Mouse (Mus musculus): ENCODE data around the gene Rbbp6. TPM values are rescaled to one million over a fixed set of nuclear protein-coding genes. Genes with fewer than 3 reads are reported as not detected.

Gene Rbbp6
- polyA plus RNA-seq (2016; fragmentation: Nextera tagmentation; extraction: Ambion mirVana), result 24.9 and 25.6 TPM in 2 replicates

GRCm38 (mm10) chr7:122965386-122965785 lies at the start of gene Rbbp6:
Rbbp6 (plus strand) TSS chr7:122965686.
- H3K27me3 ChIP-seq (ENCODE audit: low read depth, poor library complexity, severe bottlenecking), result no peaks in the 10 kb centered on the region
- H3K27ac ChIP-seq (replicated peaks), result no peak within 1 kb of the TSS
- 84% methylated on average over 5 of the region's 5 CpGs for WGBS
- H3K36me3 ChIP-seq, result no peaks in the 10 kb centered on the region
- peaks cover 6% of the 10 kb centered on the region for H3K4me1 ChIP-seq
- no peak within 1 kb of the TSS for H3K4me3 ChIP-seq
- no peak for DNase-seq (ENCODE audit: low spot score)
- no peaks in the 10 kb centered on the region for H3K9me3 ChIP-seq (replicated peaks)

GRCm38 (mm10) chr7:122919728-122920582 lies 45.5 kb upstream of the Rbbp6 start:
- Histone ChIP-seq H3K36me3 (no peaks in the 10 kb centered on the region), H3K4me1 (peaks cover 4% of the 10 kb centered on the region; the same call in 1 of the 2 replicates), H3K4me3 (peak overlapping the region; percentile 30; the same call in 1 of the 2 replicates), H3K27ac (replicated peaks) (no peak overlapping the region), H3K9me3 (replicated peaks) (no peaks in the 10 kb centered on the region), H3K27me3 (ENCODE audit: low read depth, poor library complexity, severe bottlenecking) (no peaks in the 10 kb centered on the region)
- DNase-seq (ENCODE audit: low spot score), result peak; percentile 43
- 45% methylated on average over 13 of the region's 13 CpGs for WGBS

DNA sequence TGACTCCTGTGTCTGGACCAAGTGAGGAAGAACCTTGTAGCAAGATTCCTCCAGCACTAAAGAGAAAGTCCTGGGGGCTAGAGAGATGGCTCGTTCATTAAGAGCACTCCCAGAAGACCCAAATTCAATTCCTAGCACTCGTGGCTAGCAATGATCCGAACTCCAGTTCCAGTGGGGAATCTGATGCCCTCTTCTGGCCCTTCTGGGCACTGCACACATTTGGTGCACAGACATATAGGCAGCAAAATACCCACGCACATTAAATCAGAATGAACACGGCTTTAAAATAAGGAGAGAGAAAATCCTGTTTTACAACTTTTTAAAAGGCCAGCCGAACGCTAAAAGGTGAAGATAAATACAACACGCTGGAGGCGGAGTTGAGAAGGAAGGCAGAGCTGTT lies 43.9 kb upstream of the Rbbp6 start:
- Histone ChIP-seq H3K9me3 (replicated peaks) (no peaks in the 10 kb centered on the region), H3K27ac (replicated peaks) (no peak overlapping the region), H3K36me3 (no peaks in the 10 kb centered on the region), H3K4me1 (peaks cover 4% of the 10 kb centered on the region; the same call in 1 of the 2 replicates), H3K27me3 (ENCODE audit: low read depth, poor library complexity, severe bottlenecking) (no peaks in the 10 kb centered on the region), H3K4me3 (no peak overlapping the region)
- 85% methylated on average over 9 of the region's 9 CpGs for WGBS
- DNase-seq (ENCODE audit: low spot score), result no peak

GRCm38 (mm10) chr7:122924256-122924655 lies 41.2 kb upstream of the Rbbp6 start:
- DNase-seq (ENCODE audit: low spot score), result no peak
- H3K4me1 ChIP-seq, result peaks cover 4% of the 10 kb centered on the region; the same call in 1 of the 2 replicates
- WGBS, result 82% methylated on average over 3 of the region's 3 CpGs
- no peak overlapping the region for H3K27ac ChIP-seq (replicated peaks)
- H3K27me3 ChIP-seq (ENCODE audit: low read depth, poor library complexity, severe bottlenecking), result no peaks in the 10 kb centered on the region
- no peaks in the 10 kb centered on the region for H3K36me3 ChIP-seq
- H3K9me3 ChIP-seq (replicated peaks), result no peaks in the 10 kb centered on the region
- H3K4me3 ChIP-seq, result no peak overlapping the region

- DNase-seq (ENCODE audit: low spot score), result no peak
- no peaks in the 10 kb centered on the region for H3K9me3 ChIP-seq (replicated peaks)
- H3K4me1 ChIP-seq, result no peaks in the 10 kb centered on the region
- H3K27me3 ChIP-seq (ENCODE audit: low read depth, poor library complexity, severe bottlenecking), result no peaks in the 10 kb centered on the region
- H3K27ac ChIP-seq (replicated peaks), result no peak overlapping the region
- no peaks in the 10 kb centered on the region for H3K36me3 ChIP-seq
- H3K4me3 ChIP-seq, result no peak overlapping the region
- WGBS, result 64% methylated on average over 3 of the region's 3 CpGs
These were observed 35.0 kb upstream of the Rbbp6 start for GRCm38 (mm10) chr7:122930494-122930893.

DNA sequence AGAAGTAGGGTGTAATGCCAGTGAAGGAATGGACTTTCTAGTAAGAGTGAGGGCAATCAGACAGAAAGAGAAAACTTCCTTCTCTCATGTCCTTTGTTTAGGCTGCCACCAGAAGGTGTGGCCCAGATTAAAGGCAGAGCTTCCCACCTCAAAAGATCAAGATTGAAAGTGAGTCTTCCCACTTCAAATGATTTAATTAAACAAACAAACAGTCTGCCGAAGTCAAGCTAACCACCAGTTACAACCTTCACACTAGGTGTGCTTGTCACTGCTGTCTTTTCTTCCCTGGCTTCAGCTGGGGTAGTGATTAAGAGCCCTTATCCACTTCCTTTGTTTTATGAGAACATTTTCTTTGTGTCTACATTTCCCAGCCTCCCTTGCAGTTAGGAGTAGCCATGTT lies 33.3 kb upstream of the Rbbp6 start:
- Histone ChIP-seq H3K36me3 (no peaks in the 10 kb centered on the region), H3K27ac (replicated peaks) (no peak overlapping the region), H3K27me3 (ENCODE audit: low read depth, poor library complexity, severe bottlenecking) (no peaks in the 10 kb centered on the region), H3K9me3 (replicated peaks) (no peaks in the 10 kb centered on the region), H3K4me3 (no peak overlapping the region), H3K4me1 (no peaks in the 10 kb centered on the region)
- DNase-seq (ENCODE audit: low spot score), result no peak
- 51% methylated on average over 1 of the region's 1 CpGs for WGBS

DNA sequence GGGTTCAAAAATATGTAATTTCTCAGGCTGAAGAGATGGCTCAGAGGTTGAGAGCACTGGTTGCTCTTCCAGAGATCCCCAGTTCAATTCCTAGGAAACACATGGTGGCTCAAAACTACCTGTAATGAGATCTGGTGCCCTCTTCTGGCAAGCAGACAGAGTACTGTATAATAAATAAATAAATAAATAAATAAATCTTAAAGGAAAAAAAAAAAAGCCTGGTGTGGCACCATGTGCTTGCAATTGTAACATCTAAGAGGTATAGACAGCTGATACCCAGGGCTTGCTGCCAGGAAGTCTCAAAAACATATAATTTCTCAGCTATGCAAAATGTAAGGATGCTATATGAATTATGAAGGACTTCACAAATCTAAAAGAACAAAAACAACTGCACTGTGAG lies 28.9 kb upstream of the Rbbp6 start:
- H3K4me1 ChIP-seq, result peaks cover 8% of the 10 kb centered on the region
- H3K27me3 ChIP-seq (ENCODE audit: low read depth, poor library complexity, severe bottlenecking), result no peaks in the 10 kb centered on the region
- no peaks in the 10 kb centered on the region for H3K36me3 ChIP-seq
- DNase-seq (ENCODE audit: low spot score), result no peak
- no peak overlapping the region for H3K27ac ChIP-seq (replicated peaks)
- H3K4me3 ChIP-seq, result no peak overlapping the region
- no peaks in the 10 kb centered on the region for H3K9me3 ChIP-seq (replicated peaks)

GRCm38 (mm10) chr7:122938197-122938596 lies 27.3 kb upstream of the Rbbp6 start:
- WGBS, result 67% methylated on average over 1 of the region's 1 CpGs
- Histone ChIP-seq H3K4me3 (no peak overlapping the region), H3K36me3 (no peaks in the 10 kb centered on the region), H3K9me3 (replicated peaks) (no peaks in the 10 kb centered on the region), H3K27ac (replicated peaks) (no peak overlapping the region), H3K4me1 (peaks cover 8% of the 10 kb centered on the region), H3K27me3 (ENCODE audit: low read depth, poor library complexity, severe bottlenecking) (no peaks in the 10 kb centered on the region)
- no peak for DNase-seq (ENCODE audit: low spot score)

GRCm38 (mm10) chr7:122939181-122939580 lies 26.3 kb upstream of the Rbbp6 start:
- Histone ChIP-seq H3K9me3 (replicated peaks) (peaks cover 4% of the 10 kb centered on the region; the same call in 1 of the 2 replicates), H3K36me3 (no peaks in the 10 kb centered on the region), H3K27ac (replicated peaks) (no peak overlapping the region), H3K4me3 (no peak overlapping the region), H3K4me1 (peaks cover 8% of the 10 kb centered on the region), H3K27me3 (ENCODE audit: low read depth, poor library complexity, severe bottlenecking) (no peaks in the 10 kb centered on the region)
- 85% methylated on average over 3 of the region's 3 CpGs for WGBS
- no peak for DNase-seq (ENCODE audit: low spot score)

DNA sequence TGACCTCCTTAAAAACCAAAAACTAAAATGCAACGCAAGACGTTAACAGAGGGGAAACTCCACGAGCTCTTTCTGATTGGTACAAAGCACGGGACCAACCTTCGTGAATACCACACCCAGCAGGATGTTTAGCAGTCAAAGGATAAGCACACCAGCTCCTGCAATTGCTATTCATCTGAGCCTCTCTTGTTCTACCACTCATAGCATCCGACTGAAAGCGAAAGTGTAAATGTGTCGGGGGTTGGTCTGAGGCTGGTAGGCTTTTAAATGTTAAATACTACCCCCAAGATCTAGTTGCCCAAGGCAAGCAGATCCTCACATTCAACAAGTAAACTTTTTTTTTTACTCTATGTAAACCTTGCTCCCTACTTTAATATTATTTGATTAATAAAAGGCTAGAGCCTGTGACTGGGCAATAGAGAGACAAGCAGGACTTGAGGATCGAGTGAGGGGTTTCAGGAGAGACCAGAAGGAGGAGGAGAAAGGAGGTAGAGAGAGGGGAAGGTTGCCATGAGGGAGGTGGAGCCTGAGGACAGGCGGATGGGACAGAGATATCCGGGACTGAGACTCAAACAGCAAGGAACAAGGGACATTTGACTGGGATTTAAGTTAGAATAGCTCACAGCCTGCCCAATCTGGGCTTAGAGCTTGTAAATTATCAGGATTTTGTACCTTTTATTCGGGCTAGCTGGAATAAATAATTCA lies 25.0 kb upstream of the Rbbp6 start:
- peak overlapping the region; percentile 27; the same call in 1 of the 2 replicates for H3K4me3 ChIP-seq
- WGBS, result 15% methylated on average over 12 of the region's 12 CpGs

GRCm38 (mm10) chr7:122942111-122942510 lies 23.4 kb upstream of the Rbbp6 start:
- no peak for DNase-seq (ENCODE audit: low spot score)
- no peaks in the 10 kb centered on the region for H3K36me3 ChIP-seq
- H3K4me3 ChIP-seq, result no peak overlapping the region
- 91% methylated on average over 8 of the region's 8 CpGs for WGBS
- peaks cover 8% of the 10 kb centered on the region for H3K4me1 ChIP-seq
- peaks cover 4% of the 10 kb centered on the region; the same call in 1 of the 2 replicates for H3K9me3 ChIP-seq (replicated peaks)
- H3K27ac ChIP-seq (replicated peaks), result no peak overlapping the region
- H3K27me3 ChIP-seq (ENCODE audit: low read depth, poor library complexity, severe bottlenecking), result no peaks in the 10 kb centered on the region

More for the DNA sequence above, 25.0 kb upstream of the Rbbp6 start:
- H3K27ac ChIP-seq (replicated peaks), result no peak overlapping the region
- H3K27me3 ChIP-seq (ENCODE audit: low read depth, poor library complexity, severe bottlenecking), result no peaks in the 10 kb centered on the region
- H3K4me1 ChIP-seq, result peaks cover 8% of the 10 kb centered on the region
- no peak for DNase-seq (ENCODE audit: low spot score)
- no peaks in the 10 kb centered on the region for H3K36me3 ChIP-seq
- H3K9me3 ChIP-seq (replicated peaks), result peaks cover 4% of the 10 kb centered on the region; the same call in 1 of the 2 replicates

- Histone ChIP-seq H3K27ac (replicated peaks) (no peak overlapping the region), H3K36me3 (no peaks in the 10 kb centered on the region), H3K4me1 (peaks cover 6% of the 10 kb centered on the region), H3K27me3 (ENCODE audit: low read depth, poor library complexity, severe bottlenecking) (no peaks in the 10 kb centered on the region), H3K9me3 (replicated peaks) (peaks cover 4% of the 10 kb centered on the region; the same call in 1 of the 2 replicates), H3K4me3 (no peak overlapping the region)
- DNase-seq (ENCODE audit: low spot score), result peak; percentile 62
- WGBS, result 5% methylated on average over 1 of the region's 1 CpGs
These were observed 20.3 kb upstream of the Rbbp6 start for GRCm38 (mm10) chr7:122945149-122945548.

DNA sequence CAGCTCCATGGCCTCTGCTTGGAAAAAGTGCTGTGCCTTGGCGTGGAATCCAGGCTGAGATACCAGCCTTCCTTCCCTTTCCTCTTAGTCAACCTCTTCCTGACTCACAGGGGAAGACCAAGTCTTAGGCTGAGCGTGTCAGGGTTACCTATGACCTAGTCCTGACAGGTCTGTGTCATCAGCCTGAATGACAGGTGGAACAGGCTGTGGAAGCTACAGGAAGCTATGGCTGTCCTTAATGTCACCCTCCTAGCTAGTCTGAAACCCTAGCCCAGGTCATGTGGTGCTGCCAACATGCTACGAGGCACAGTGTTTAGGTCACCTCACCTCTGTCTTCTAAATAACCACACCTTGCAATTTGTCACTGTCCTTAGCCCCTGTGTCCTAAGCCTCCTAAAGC lies 16.2 kb upstream of the Rbbp6 start:
- Histone ChIP-seq H3K27me3 (ENCODE audit: low read depth, poor library complexity, severe bottlenecking) (no peaks in the 10 kb centered on the region), H3K4me1 (no peaks in the 10 kb centered on the region), H3K27ac (replicated peaks) (no peak overlapping the region), H3K9me3 (replicated peaks) (no peaks in the 10 kb centered on the region), H3K36me3 (no peaks in the 10 kb centered on the region), H3K4me3 (no peak overlapping the region)
- no peak for DNase-seq (ENCODE audit: low spot score)
- 81% methylated on average over 3 of the region's 3 CpGs for WGBS

All from midbrain, embryonic 10.5 days (tissue).